Mouse (Mus musculus): ENCODE measurements around the gene Ubqln1. TPM values are rescaled to one million over a fixed set of nuclear protein-coding genes. Genes with fewer than 3 reads are reported as not detected.

Gene Ubqln1
- 96.7 and 104 TPM in 2 replicates for polyA plus RNA-seq (2015; fragmentation: Nextera tagmentation; extraction: Ambion mirVana)

DNA sequence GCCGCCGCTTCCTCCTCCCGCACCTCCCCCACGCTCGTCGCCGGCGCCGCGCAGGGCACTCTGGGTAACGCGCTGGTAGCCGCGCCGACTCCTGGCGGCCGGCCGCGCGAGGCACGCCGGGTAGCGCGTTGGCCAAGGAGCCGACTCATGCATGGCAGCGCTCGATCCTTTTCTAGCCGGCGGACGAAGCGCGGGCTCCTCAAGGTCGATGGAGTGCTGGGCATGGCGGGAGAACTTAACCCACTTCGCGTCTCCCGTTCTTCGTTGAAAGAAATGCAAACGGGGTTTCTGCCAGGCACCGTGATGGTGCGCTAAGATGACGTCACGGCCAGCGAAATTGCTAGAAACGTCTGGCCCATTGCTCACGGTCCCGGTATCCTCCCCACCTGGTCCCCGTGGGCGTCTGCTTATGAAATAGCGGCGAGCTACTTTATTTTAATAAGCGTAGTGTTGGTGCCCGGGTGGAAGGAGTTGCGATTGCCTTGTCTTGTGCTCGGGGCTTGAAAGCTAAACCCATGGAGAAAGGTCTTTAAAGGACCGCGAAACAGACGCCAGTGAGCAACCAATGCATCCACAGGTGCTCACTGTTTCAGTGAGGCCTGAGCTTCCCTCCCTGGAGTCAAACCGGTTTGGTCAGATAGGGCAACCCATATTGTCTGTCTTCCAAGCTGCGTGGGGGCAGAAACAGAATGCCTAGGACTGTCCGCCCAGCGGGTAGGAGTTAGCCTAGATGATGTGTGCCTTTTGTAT, at the start of gene Ubqln1:
TSS of gene Ubqln1 (minus strand) at position 62 of the 750 bp plus-strand sequence.
- no peaks in the 10 kb centered on the region for H3K36me3 ChIP-seq
- no peaks in the 10 kb centered on the region for H3K27me3 ChIP-seq (replicated peaks)
- peak within 1 kb of the TSS; percentile 97 for H3K4me3 ChIP-seq (replicated peaks)
- H3K4me1 ChIP-seq = peaks cover 19% of the 10 kb centered on the region
- peak; percentile 89 for ATAC-seq (ENCODE audit: insufficient read depth, low FRiP score, low read depth)
- peak within 1 kb of the TSS; percentile 93 for H3K27ac ChIP-seq
- H3K4me2 ChIP-seq = peak within 1 kb of the TSS; percentile 79
- 2% methylated on average over 62 of the region's 62 CpGs for WGBS
- peak within 1 kb of the TSS; percentile 99 for H3K9ac ChIP-seq
- H3K9me3 ChIP-seq = no peaks in the 10 kb centered on the region

DNA sequence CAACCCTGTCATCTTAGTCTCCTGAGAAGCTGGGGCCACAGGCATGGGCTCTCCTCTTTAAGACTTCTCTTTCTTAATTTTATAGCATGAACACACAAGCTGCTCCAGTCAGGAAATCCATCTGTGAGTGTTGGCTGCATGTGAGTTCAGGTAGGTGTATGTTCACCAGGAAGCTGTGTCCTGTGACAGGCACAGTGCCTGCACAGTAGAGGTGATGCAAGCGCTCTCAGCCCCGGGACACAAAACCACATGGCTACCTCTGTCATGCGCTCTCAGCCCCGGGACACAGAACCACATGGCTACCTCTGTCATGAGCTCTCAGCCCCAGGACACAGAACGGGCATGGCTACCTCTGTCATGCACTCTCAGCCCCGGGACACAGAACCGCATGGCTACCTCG, 48.1 kb upstream of the Ubqln1 start:
- H3K4me2 ChIP-seq = no peak overlapping the region
- H3K4me3 ChIP-seq (replicated peaks) = no peak overlapping the region
- H3K36me3 ChIP-seq = no peaks in the 10 kb centered on the region; the same call in 1 of the 2 replicates
- 90% methylated on average over 8 of the region's 8 CpGs for WGBS
- no peaks in the 10 kb centered on the region for H3K9me3 ChIP-seq
- ATAC-seq (ENCODE audit: insufficient read depth, low FRiP score, low read depth) = no peak
- H3K27ac ChIP-seq = no peak overlapping the region
- no peak overlapping the region for H3K9ac ChIP-seq
- H3K27me3 ChIP-seq (replicated peaks) = no peaks in the 10 kb centered on the region
- H3K4me1 ChIP-seq = no peaks in the 10 kb centered on the region

DNA sequence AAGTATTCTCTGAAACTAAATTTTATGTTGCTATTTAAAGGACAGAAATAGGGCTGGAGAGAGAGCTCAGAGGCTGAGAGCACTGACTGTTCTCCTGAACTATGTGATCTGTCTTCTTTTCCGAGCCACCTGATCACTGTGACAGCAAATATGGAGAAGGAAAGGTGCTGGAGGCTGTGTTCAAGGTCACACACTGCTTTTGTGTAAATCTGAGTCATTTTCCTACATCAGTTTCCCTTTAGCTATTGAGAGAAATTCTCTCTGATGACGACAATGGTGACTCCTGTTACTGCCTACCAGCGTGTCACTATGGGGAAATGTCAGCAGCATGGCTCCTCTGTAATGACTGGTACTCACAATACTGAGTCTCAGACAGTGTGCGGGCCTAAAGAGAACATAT, 46.2 kb upstream of the Ubqln1 start:
- Histone ChIP-seq H3K27ac (no peak overlapping the region), H3K9me3 (no peaks in the 10 kb centered on the region), H3K4me1 (no peaks in the 10 kb centered on the region), H3K9ac (no peak overlapping the region), H3K4me3 (replicated peaks) (no peak overlapping the region), H3K36me3 (no peaks in the 10 kb centered on the region; the same call in 1 of the 2 replicates), H3K4me2 (no peak overlapping the region), H3K27me3 (replicated peaks) (no peaks in the 10 kb centered on the region)
- ATAC-seq (ENCODE audit: insufficient read depth, low FRiP score, low read depth) = no peak
- 83% methylated on average over 4 of the region's 4 CpGs for WGBS

- H3K9ac ChIP-seq = no peak overlapping the region
- no peaks in the 10 kb centered on the region for H3K9me3 ChIP-seq
- ATAC-seq (ENCODE audit: insufficient read depth, low FRiP score, low read depth) = no peak
- no peaks in the 10 kb centered on the region; the same call in 1 of the 2 replicates for H3K36me3 ChIP-seq
- H3K27ac ChIP-seq = no peak overlapping the region
- no peak overlapping the region for H3K4me3 ChIP-seq (replicated peaks)
- no peaks in the 10 kb centered on the region for H3K27me3 ChIP-seq (replicated peaks)
- no peak overlapping the region for H3K4me2 ChIP-seq
- whole genome bisulfite sequencing = 93% methylated on average over 1 of the region's 1 CpGs
- no peaks in the 10 kb centered on the region for H3K4me1 ChIP-seq
Measured at GRCm38 (mm10) chr13:58253268-58253667, 37.8 kb upstream of the Ubqln1 start.

- H3K36me3 ChIP-seq = no peaks in the 10 kb centered on the region; the same call in 1 of the 2 replicates
- no peaks in the 10 kb centered on the region for H3K4me1 ChIP-seq
- no peaks in the 10 kb centered on the region for H3K9me3 ChIP-seq
- no peak overlapping the region for H3K9ac ChIP-seq
- no peak for ATAC-seq (ENCODE audit: insufficient read depth, low FRiP score, low read depth)
- 92% methylated on average over 5 of the region's 5 CpGs for WGBS
- no peak overlapping the region for H3K27ac ChIP-seq
- no peak overlapping the region for H3K4me3 ChIP-seq (replicated peaks)
- H3K27me3 ChIP-seq (replicated peaks) = no peaks in the 10 kb centered on the region
- H3K4me2 ChIP-seq = no peak overlapping the region
Measured at GRCm38 (mm10) chr13:58248957-58249356, 33.5 kb upstream of the Ubqln1 start.

DNA sequence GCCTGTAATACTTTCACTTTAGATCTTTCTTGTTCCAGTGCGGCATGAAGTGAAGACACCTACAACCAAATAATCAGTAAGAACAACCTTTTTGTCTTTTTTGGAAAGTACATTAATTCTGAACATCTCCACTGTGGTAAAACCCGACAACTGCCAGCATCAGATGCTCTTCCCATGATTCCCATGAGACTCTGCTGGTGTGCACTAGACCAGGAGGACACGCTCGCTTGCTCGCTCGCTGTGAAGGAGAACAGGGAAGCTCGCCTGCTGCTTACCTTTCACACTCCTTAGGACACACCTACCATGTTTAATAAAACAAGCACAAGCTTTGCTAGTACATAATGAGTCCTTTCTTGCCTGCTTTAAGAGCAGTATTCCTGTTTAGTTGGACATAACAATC, 21.1 kb upstream of the Ubqln1 start:
- WGBS = 92% methylated on average over 7 of the region's 7 CpGs
- no peaks in the 10 kb centered on the region for H3K9me3 ChIP-seq
- ATAC-seq (ENCODE audit: insufficient read depth, low FRiP score, low read depth) = no peak

GRCm38 (mm10) chr13:58232611-58233010, 17.2 kb upstream of the Ubqln1 start:
- H3K9ac ChIP-seq = no peak overlapping the region
- no peaks in the 10 kb centered on the region for H3K4me1 ChIP-seq
- H3K4me3 ChIP-seq (replicated peaks) = no peak overlapping the region
- H3K27ac ChIP-seq = no peak overlapping the region
- H3K27me3 ChIP-seq (replicated peaks) = no peaks in the 10 kb centered on the region
- H3K36me3 ChIP-seq = peaks cover 4% of the 10 kb centered on the region; the same call in 1 of the 2 replicates
- H3K4me2 ChIP-seq = no peak overlapping the region
- ATAC-seq (ENCODE audit: insufficient read depth, low FRiP score, low read depth) = no peak
- H3K9me3 ChIP-seq = no peaks in the 10 kb centered on the region
- 38% methylated on average over 5 of the region's 5 CpGs for WGBS

More for the DNA sequence above, 21.1 kb upstream of the Ubqln1 start:
- Histone ChIP-seq H3K27me3 (replicated peaks) (no peaks in the 10 kb centered on the region), H3K36me3 (peaks cover 4% of the 10 kb centered on the region; the same call in 1 of the 2 replicates), H3K4me2 (no peak overlapping the region), H3K9ac (no peak overlapping the region), H3K27ac (no peak overlapping the region), H3K4me3 (replicated peaks) (no peak overlapping the region), H3K4me1 (no peaks in the 10 kb centered on the region)

DNA sequence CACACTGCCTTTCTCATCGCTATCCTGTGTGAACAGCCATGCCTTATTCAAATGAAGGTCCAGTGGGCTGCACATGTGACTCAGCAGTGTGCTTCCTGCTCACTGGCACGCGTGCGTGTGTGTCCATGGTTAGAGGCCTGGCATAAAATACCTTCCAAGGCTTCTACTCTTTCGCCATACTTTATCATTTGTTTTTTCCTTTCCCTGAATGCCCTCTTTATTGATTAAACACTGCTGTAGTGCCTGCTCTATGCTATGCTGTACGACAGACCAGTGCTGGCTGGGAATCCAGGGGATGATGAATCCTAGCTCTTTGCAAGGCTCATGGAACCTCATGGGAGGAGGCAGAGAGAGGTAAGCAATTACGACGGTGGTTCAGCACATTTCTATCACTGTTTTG, 16.6 kb upstream of the Ubqln1 start:
- Histone ChIP-seq H3K9me3 (no peaks in the 10 kb centered on the region), H3K4me1 (no peaks in the 10 kb centered on the region), H3K4me2 (no peak overlapping the region), H3K36me3 (peaks cover 4% of the 10 kb centered on the region; the same call in 1 of the 2 replicates), H3K4me3 (replicated peaks) (no peak overlapping the region), H3K27me3 (replicated peaks) (no peaks in the 10 kb centered on the region), H3K27ac (no peak overlapping the region), H3K9ac (no peak overlapping the region)
- no peak for ATAC-seq (ENCODE audit: insufficient read depth, low FRiP score, low read depth)
- 82% methylated on average over 8 of the region's 8 CpGs for WGBS

DNA sequence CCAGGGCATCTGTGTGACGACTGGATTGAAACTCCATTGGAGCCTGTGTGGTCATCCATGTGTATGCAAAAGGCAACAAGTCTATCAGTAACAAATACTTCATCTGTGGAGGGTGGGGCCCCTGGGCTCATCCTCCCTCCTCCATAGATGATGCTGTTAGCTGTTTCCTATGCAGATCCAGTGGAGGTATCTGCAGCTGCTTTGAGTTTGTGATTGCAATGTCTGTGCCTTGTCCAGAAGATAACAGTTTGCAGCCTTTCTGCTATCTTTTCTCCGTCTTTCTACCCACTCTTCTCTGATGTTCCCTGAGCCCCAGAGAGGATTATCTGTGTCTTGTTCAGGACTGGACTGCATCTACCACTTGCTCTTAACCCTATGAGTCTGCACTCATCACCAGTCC, 13.2 kb upstream of the Ubqln1 start:
- Histone ChIP-seq H3K4me1 (no peaks in the 10 kb centered on the region), H3K9me3 (no peaks in the 10 kb centered on the region), H3K4me3 (replicated peaks) (no peak overlapping the region), H3K27me3 (replicated peaks) (no peaks in the 10 kb centered on the region), H3K27ac (no peak overlapping the region), H3K4me2 (no peak overlapping the region), H3K9ac (no peak overlapping the region), H3K36me3 (no peaks in the 10 kb centered on the region)
- no peak for ATAC-seq (ENCODE audit: insufficient read depth, low FRiP score, low read depth)
- 71% methylated on average over 2 of the region's 2 CpGs for WGBS

DNA sequence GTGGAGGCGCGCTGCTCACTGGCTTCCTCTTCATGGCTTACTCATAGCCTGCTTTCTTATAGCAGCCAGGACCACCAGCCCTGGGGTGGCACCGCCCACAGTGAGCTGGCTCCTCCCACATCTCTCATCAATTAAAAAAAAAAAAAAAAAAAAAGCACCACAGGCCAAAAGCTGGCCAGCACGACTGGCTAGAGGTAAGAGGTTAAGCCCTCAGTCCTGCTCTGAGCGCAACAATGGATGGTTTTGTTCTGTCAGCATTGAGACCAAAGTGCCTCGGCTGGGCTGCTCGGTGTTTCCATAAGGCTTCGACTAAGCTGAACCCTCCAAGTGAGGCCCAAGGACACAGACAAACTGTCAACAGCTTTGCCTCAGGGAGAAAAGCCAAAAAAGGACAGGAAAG, 10.2 kb upstream of the Ubqln1 start:
- no peak overlapping the region for H3K4me3 ChIP-seq (replicated peaks)
- H3K4me1 ChIP-seq = no peaks in the 10 kb centered on the region
- 79% methylated on average over 8 of the region's 8 CpGs for WGBS
- H3K36me3 ChIP-seq = no peaks in the 10 kb centered on the region
- no peak overlapping the region for H3K27ac ChIP-seq
- ATAC-seq (ENCODE audit: insufficient read depth, low FRiP score, low read depth) = no peak
- H3K27me3 ChIP-seq (replicated peaks) = no peaks in the 10 kb centered on the region
- H3K9ac ChIP-seq = no peak overlapping the region
- H3K4me2 ChIP-seq = no peak overlapping the region
- H3K9me3 ChIP-seq = no peaks in the 10 kb centered on the region

- Histone ChIP-seq H3K9me3 (no peaks in the 10 kb centered on the region), H3K4me2 (no peak overlapping the region), H3K36me3 (no peaks in the 10 kb centered on the region), H3K4me1 (peaks cover 6% of the 10 kb centered on the region; the same call in 1 of the 2 replicates), H3K27ac (no peak overlapping the region), H3K4me3 (replicated peaks) (no peak overlapping the region), H3K9ac (no peak overlapping the region), H3K27me3 (replicated peaks) (no peaks in the 10 kb centered on the region)
- WGBS = 46% methylated on average over 3 of the region's 3 CpGs
- no peak for ATAC-seq (ENCODE audit: insufficient read depth, low FRiP score, low read depth)
Measured at GRCm38 (mm10) chr13:58220206-58220605, 4.8 kb upstream of the Ubqln1 start.

- H3K27ac ChIP-seq = no peak overlapping the region
- ATAC-seq (ENCODE audit: insufficient read depth, low FRiP score, low read depth) = no peak
- H3K9ac ChIP-seq = no peak overlapping the region
- no peaks in the 10 kb centered on the region for H3K36me3 ChIP-seq
- no peak overlapping the region for H3K4me2 ChIP-seq
- 82% methylated on average over 2 of the region's 2 CpGs for WGBS
- no peaks in the 10 kb centered on the region for H3K27me3 ChIP-seq (replicated peaks)
- no peak overlapping the region for H3K4me3 ChIP-seq (replicated peaks)
- H3K9me3 ChIP-seq = no peaks in the 10 kb centered on the region
- peaks cover 16% of the 10 kb centered on the region for H3K4me1 ChIP-seq
Measured at GRCm38 (mm10) chr13:58217536-58217935, 2.1 kb upstream of the Ubqln1 start.

All from stomach, embryonic 15.5 days (tissue).